Mouse (Mus musculus): ENCODE results near the gene Haus6.

Gene Haus6

DNA sequence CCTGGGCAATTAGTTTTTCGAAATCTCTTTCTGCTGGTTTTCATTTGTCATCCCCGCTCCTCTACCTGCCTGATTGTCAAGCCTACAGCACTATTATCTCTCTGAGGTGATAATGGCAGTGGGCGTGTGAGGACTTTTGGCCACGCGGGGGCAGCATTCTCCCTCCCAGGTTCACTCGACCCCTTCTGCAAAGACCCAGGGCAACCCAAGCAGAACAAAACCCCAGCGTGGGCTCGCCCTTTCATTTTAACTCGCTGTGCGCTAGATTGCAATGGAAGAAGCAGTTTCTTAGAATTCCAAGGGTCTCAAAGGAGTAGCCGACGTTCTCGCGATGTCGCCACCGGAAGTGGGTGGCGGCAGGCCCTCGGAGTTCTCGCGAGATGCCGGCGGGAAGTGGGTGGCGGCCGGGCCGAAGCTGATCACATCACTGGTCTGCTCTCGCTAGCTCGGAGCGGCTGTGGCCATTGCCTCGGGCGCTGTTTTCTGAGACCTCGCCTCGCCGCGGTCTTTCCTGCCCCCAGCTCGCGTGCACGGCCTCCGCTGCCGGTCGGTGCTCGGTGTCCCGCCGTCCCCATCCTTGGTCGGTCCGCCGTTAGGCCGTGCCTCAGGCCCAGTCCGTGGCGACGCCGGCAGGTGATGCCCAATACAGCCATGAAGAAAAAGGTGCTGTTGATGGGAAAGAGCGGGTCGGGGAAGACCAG lies 36.4 kb downstream of the Haus6 start, which contains the start of gene Rraga:
Gene Rraga (plus strand): TSS at position 386 of the 701 bp plus-strand sequence.
- DNase-seq (ENCODE audit: low spot score in 2 of 2), result peak; percentile 95 to 96

- no peak for DNase-seq (ENCODE audit: low spot score in 2 of 2)
These were observed 36.9 kb downstream of the Haus6 start for GRCm38 (mm10) chr4:86574939-86575282.

DNA sequence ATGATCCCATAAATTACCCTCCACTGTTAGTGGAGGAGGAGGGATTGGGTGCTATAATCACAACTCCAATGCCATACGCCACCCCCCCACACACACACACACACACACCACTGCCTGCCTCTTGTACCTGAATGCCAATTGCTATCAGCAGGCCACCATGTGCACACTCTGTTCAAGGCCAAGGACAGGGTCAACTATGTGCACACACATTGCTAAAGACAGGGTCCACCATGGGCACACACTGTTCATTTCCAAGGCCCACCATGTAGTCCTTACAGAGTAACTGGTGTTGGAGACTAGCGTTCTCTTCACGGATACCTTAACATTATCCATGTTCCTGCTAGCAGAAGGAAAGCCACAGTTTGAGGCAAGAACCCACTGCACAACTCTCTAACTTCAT lies 50.8 kb downstream of the Haus6 start:
- DNase-seq (ENCODE audit: low spot score in 2 of 2), result no peak

DNA sequence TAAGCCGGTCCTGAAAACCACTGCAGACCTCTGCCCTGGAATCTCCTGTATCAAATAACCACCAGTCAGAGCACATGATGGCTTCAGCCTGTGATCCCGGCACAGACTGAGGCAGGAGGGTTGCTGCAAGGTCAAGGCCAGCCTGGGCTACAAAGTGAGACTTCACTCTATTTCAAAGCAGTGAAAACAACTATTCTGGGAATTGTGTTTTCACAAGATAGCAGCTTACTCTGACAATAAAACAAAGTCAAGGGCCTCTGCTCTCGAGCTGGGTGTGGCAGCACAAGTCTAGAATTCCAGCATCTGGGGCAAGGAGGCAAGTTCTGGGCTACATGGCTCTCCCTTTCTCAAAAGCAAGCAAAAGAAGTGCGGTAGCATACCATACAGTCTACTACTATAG lies 52.8 kb downstream of the Haus6 start:
- no peak for DNase-seq (ENCODE audit: low spot score in 2 of 2)

GRCm38 (mm10) chr4:86558228-86558627 lies 53.6 kb downstream of the Haus6 start, which contains the start of gene Saxo1:
Gene Saxo1, minus strand, starts transcription at chr4:86558328.
- DNase-seq (ENCODE audit: low spot score in 2 of 2), result no peak

DNA sequence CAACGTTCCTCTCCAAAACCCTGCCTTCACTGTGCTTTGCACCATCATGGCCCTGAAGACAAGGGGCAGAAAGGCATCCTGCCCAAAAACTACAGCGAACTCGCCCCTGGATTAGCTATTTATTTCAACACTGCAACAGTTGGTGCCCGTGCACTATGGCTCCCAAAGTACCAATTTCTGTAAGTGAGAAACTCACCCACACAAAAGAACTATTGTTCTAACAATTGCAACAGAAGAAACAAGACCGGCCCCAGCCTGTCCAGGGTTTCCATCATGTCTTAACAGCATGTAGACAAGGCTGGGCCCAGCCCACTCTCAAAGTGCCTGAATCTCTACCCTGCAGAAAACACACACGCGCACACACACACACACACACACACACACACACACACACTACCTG lies 54.5 kb downstream of the Haus6 start:
- no peak for DNase-seq (ENCODE audit: low spot score in 2 of 2)

GRCm38 (mm10) chr4:86555035-86555707 lies 56.7 kb downstream of the Haus6 start:
- no peak for DNase-seq (ENCODE audit: low spot score in 2 of 2)

GRCm38 (mm10) chr4:86548332-86548731 lies 63.5 kb downstream of the Haus6 start:
- no peak for DNase-seq (ENCODE audit: low spot score in 2 of 2)

GRCm38 (mm10) chr4:86545615-86546014 lies 66.2 kb downstream of the Haus6 start:
- no peak for DNase-seq (ENCODE audit: low spot score in 2 of 2)

GRCm38 (mm10) chr4:86543999-86544398 lies 67.9 kb downstream of the Haus6 start:
- DNase-seq (ENCODE audit: low spot score in 2 of 2), result no peak

DNA sequence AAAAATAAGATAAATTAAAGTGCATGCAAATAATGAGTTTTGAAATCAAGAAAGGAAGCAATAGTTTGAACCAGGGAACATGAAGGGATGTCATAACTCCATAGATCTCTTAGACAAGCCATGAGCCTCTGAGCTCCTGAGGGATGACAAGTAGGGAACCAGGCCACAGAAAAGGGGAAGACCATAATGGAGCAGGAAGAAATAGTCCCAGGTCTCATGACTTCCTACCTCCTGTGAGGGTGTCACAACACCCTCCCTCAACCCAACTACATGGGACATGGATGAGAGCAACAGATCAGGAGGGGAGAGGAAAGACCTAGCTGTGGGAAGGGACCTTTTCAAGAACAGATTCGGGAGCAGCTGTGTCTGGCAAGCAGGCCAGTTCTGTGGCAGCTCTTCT lies 70.3 kb downstream of the Haus6 start:
- no peak for DNase-seq (ENCODE audit: low spot score in 2 of 2)

DNA sequence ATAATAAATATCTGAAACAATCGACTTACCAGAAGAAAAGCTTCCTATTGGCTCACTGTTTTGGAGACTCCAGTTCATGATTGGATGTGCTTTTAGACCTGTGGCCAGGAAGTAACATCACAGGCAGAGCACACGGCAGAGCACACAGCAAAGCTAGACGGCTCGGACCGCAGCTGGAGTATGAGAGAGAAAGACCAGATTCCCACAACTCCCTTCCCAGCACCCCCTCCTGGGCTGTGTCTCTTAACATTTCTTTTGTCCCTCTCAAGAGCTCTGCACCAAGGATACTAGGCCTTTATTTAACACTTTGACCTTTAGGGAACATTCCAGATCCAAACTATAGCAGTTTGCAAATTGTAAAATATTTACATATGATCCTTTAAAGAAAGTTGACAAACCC lies 72.9 kb downstream of the Haus6 start:
- DNase-seq (ENCODE audit: low spot score in 2 of 2), result no peak

- DNase-seq (ENCODE audit: low spot score in 2 of 2), result peak; percentile 7 to 9
These were observed 73.9 kb downstream of the Haus6 start for GRCm38 (mm10) chr4:86537972-86538371.

DNA sequence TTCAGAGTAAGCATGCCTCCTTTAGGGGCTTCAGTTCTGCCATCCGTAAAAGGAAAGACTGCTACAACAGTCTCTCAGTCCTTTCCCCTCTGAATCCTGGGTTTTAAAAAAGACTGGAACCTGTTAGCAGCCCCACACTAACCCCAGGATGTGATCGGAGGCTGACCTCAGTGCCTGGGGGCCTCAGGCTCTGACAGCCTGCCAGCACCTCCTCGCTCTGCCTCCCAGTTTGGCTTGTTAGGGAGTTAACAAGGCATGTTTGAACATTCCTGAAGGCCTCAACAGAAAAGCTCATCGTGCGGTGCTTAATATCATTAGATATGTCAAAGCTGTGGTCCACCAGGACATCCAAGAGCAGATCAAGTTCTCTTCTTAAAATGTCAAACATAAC lies 77.8 kb downstream of the Haus6 start:
- DNase-seq (ENCODE audit: low spot score in 2 of 2), result no peak

DNA sequence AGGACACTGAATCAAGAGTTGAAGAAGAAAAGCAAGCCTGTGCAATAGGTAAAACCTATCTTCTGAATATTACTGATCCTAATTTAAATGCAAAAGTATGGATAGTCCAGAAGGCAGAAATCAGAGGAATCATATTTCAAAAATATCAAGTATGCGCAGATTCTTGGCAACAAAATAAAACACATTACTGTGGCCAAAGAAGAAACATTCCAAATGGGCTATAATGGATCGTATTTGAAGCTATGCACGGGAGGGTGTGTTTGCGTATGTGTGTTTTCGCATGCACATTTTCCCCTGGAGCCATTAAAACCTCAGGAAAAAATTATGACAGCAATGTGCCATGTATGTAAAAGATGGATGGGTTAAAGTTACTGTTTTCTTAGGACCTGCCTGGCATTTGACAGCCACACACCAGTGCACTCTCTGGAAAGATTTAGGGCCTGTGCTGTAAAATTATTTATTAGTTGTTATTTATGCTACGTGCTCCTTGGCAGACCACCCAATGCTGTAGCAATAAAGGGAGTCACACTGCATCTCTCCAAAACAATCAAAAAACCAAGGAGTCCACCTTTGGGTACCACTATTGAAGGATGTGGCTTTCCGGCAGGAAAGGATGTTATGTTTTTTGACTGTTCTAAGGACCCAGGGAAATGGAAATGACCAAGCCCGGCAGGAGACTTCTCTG lies 78.3 kb downstream of the Haus6 start:
- DNase-seq (ENCODE audit: low spot score in 2 of 2), result no peak

GRCm38 (mm10) chr4:86529161-86529560 lies 82.7 kb downstream of the Haus6 start:
- DNase-seq (ENCODE audit: low spot score in 2 of 2), result no peak

All from spleen, postnatal 36 days (tissue).